Mouse (Mus musculus): ENCODE measurements around the gene Klk7. TPM values are rescaled to one million over a fixed set of nuclear protein-coding genes. Genes with fewer than 3 reads are reported as not detected.

Gene Klk7
- polyA plus RNA-seq, 1 experiment: not detected

- Histone ChIP-seq H3K4me3 (ENCODE audit: insufficient read depth, low read length) (no peak overlapping the region), H3K27ac (ENCODE audit: insufficient read depth, low read length) (no peak overlapping the region), H3K4me1 (ENCODE audit: control insufficient read depth, insufficient read depth, low read length) (no peaks in the 10 kb centered on the region)
- TF ChIP-seq CTCF (IDR thresholded peaks at IDR 0.05; ENCODE audit: borderline replicate concordance, insufficient read depth, low read length) (no peak), POLR2A (IDR thresholded peaks at IDR 0.05; ENCODE audit: low read depth, low read length) (no peak)
Measured at GRCm38 (mm10) chr7:43826056-43826455, 15.0 kb downstream of the Klk7 start.

GRCm38 (mm10) chr7:43827706-43828105 is 16.6 kb downstream of the Klk7 start:
- TF ChIP-seq POLR2A (IDR thresholded peaks at IDR 0.05; ENCODE audit: low read depth, low read length): no peak
- no peak for TF ChIP-seq CTCF (IDR thresholded peaks at IDR 0.05; ENCODE audit: borderline replicate concordance, insufficient read depth, low read length)
- no peak overlapping the region for H3K27ac ChIP-seq (ENCODE audit: insufficient read depth, low read length)
- no peak overlapping the region for H3K4me3 ChIP-seq (ENCODE audit: insufficient read depth, low read length)
- no peaks in the 10 kb centered on the region for H3K4me1 ChIP-seq (ENCODE audit: control insufficient read depth, insufficient read depth, low read length)

GRCm38 (mm10) chr7:43829006-43829405 is 17.9 kb downstream of the Klk7 start:
- Histone ChIP-seq H3K27ac (ENCODE audit: insufficient read depth, low read length) (no peak overlapping the region), H3K4me3 (ENCODE audit: insufficient read depth, low read length) (no peak overlapping the region), H3K4me1 (ENCODE audit: control insufficient read depth, insufficient read depth, low read length) (no peaks in the 10 kb centered on the region)
- no peak for TF ChIP-seq CTCF (IDR thresholded peaks at IDR 0.05; ENCODE audit: borderline replicate concordance, insufficient read depth, low read length)
- no peak for TF ChIP-seq POLR2A (IDR thresholded peaks at IDR 0.05; ENCODE audit: low read depth, low read length)

- H3K4me3 ChIP-seq (ENCODE audit: insufficient read depth, low read length): no peak within 1 kb of the TSS
- TF ChIP-seq CTCF (IDR thresholded peaks at IDR 0.05; ENCODE audit: borderline replicate concordance, insufficient read depth, low read length) (no peak), POLR2A (IDR thresholded peaks at IDR 0.05; ENCODE audit: low read depth, low read length) (no peak)
- H3K4me1 ChIP-seq (ENCODE audit: control insufficient read depth, insufficient read depth, low read length): no peaks in the 10 kb centered on the region
- H3K27ac ChIP-seq (ENCODE audit: insufficient read depth, low read length): no peak within 1 kb of the TSS
Measured at GRCm38 (mm10) chr7:43841701-43842100, 30.6 kb downstream of the Klk7 start, which contains the start of gene Klk5. TSS of gene Klk5 (plus strand) at chr7:43841971.

- H3K4me1 ChIP-seq (ENCODE audit: control insufficient read depth, insufficient read depth, low read length): no peaks in the 10 kb centered on the region
- TF ChIP-seq CTCF (IDR thresholded peaks at IDR 0.05; ENCODE audit: borderline replicate concordance, insufficient read depth, low read length) (no peak), POLR2A (IDR thresholded peaks at IDR 0.05; ENCODE audit: low read depth, low read length) (no peak)
- H3K27ac ChIP-seq (ENCODE audit: insufficient read depth, low read length): no peak overlapping the region
- no peak overlapping the region for H3K4me3 ChIP-seq (ENCODE audit: insufficient read depth, low read length)
Measured at GRCm38 (mm10) chr7:43843801-43844200, 32.7 kb downstream of the Klk7 start.

- H3K4me3 ChIP-seq (ENCODE audit: insufficient read depth, low read length): no peak overlapping the region
- TF ChIP-seq CTCF (IDR thresholded peaks at IDR 0.05; ENCODE audit: borderline replicate concordance, insufficient read depth, low read length) (no peak), POLR2A (IDR thresholded peaks at IDR 0.05; ENCODE audit: low read depth, low read length) (no peak)
- no peaks in the 10 kb centered on the region for H3K4me1 ChIP-seq (ENCODE audit: control insufficient read depth, insufficient read depth, low read length)
- H3K27ac ChIP-seq (ENCODE audit: insufficient read depth, low read length): no peak overlapping the region
Measured at GRCm38 (mm10) chr7:43851616-43852015, 40.5 kb downstream of the Klk7 start.

GRCm38 (mm10) chr7:43854642-43855380 is 43.7 kb downstream of the Klk7 start:
- Histone ChIP-seq H3K4me1 (ENCODE audit: control insufficient read depth, insufficient read depth, low read length) (no peaks in the 10 kb centered on the region), H3K27ac (ENCODE audit: insufficient read depth, low read length) (no peak overlapping the region), H3K4me3 (ENCODE audit: insufficient read depth, low read length) (no peak overlapping the region)
- no peak for TF ChIP-seq POLR2A (IDR thresholded peaks at IDR 0.05; ENCODE audit: low read depth, low read length)
- TF ChIP-seq CTCF (IDR thresholded peaks at IDR 0.05; ENCODE audit: borderline replicate concordance, insufficient read depth, low read length): no peak

GRCm38 (mm10) chr7:43855709-43856108 is 44.6 kb downstream of the Klk7 start:
- Histone ChIP-seq H3K4me3 (ENCODE audit: insufficient read depth, low read length) (no peak overlapping the region), H3K27ac (ENCODE audit: insufficient read depth, low read length) (no peak overlapping the region), H3K4me1 (ENCODE audit: control insufficient read depth, insufficient read depth, low read length) (no peaks in the 10 kb centered on the region)
- TF ChIP-seq POLR2A (IDR thresholded peaks at IDR 0.05; ENCODE audit: low read depth, low read length): no peak
- TF ChIP-seq CTCF (IDR thresholded peaks at IDR 0.05; ENCODE audit: borderline replicate concordance, insufficient read depth, low read length): no peak

GRCm38 (mm10) chr7:43856307-43856706 is 45.2 kb downstream of the Klk7 start:
- no peaks in the 10 kb centered on the region for H3K4me1 ChIP-seq (ENCODE audit: control insufficient read depth, insufficient read depth, low read length)
- H3K27ac ChIP-seq (ENCODE audit: insufficient read depth, low read length): no peak overlapping the region
- no peak for TF ChIP-seq POLR2A (IDR thresholded peaks at IDR 0.05; ENCODE audit: low read depth, low read length)
- TF ChIP-seq CTCF (IDR thresholded peaks at IDR 0.05; ENCODE audit: borderline replicate concordance, insufficient read depth, low read length): no peak
- no peak overlapping the region for H3K4me3 ChIP-seq (ENCODE audit: insufficient read depth, low read length)

- TF ChIP-seq CTCF (IDR thresholded peaks at IDR 0.05; ENCODE audit: borderline replicate concordance, insufficient read depth, low read length) (no peak), POLR2A (IDR thresholded peaks at IDR 0.05; ENCODE audit: low read depth, low read length) (no peak)
- H3K4me1 ChIP-seq (ENCODE audit: control insufficient read depth, insufficient read depth, low read length): no peaks in the 10 kb centered on the region
- H3K27ac ChIP-seq (ENCODE audit: insufficient read depth, low read length): no peak overlapping the region
Measured at GRCm38 (mm10) chr7:43857501-43857900, 46.4 kb downstream of the Klk7 start.

More at GRCm38 (mm10) chr7:43857501-43857900, 46.4 kb downstream of the Klk7 start:
- no peak overlapping the region for H3K4me3 ChIP-seq (ENCODE audit: insufficient read depth, low read length)

Data from embryonic fibroblast, embryonic 13.5 days (primary cell).